Mouse (Mus musculus) left cerebral cortex, adult 8-10 months (tissue): ENCODE measurements around the gene Smim12. TPM values are rescaled to one million over a fixed set of nuclear protein-coding genes. Genes with fewer than 3 reads are reported as not detected.

ENCODE experiments used
- DNase-seq, 2 experiments: peaks; one replicate each; pipeline ENCODE4 v3.0.0; 2022; ENCODE audit warnings: low spot score in 2 of 2
- total RNA-seq, 4 experiments: library from RNA; stranded (reverse); gene quantifications; 2 replicates each; pipeline ENCODE4 v1.2.4; 2022

The Smim12 gene
- total RNA-seq, 4 experiments from 2014 or later, result 56.2 to 58.6 (median 58.4) TPM

GRCm38 (mm10) chr4:127235742-127236487 is 7.7 kb upstream of the Smim12 start:
- peak in 1 of 2 experiments; percentile 79 for DNase-seq

DNA sequence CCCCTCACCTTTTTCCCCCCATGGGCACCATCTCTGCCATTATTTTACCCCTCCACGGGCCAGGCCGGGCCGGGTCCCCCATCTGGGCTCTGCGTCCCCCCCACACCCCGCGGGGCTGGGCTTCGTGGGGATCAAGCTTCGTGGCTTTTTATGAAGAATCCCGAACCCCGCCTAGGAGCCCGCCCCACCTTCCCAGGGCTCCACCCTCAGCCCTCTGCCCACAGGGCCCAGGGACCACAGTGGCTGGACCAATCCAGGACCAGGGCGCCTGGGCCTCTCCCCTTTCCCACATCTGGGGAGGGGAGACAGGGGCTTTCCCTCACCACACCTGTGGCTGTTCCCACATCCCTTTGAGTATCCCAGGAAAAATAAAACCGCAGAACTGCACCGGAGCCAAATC is 7.0 kb upstream of the Smim12 start:
- no peak for DNase-seq

GRCm38 (mm10) chr4:127237271-127237670 is 6.3 kb upstream of the Smim12 start:
- no peak for DNase-seq

GRCm38 (mm10) chr4:127242696-127243095 is 888 bp upstream of the Smim12 start:
- DNase-seq, result no peak

GRCm38 (mm10) chr4:127243953-127244352 is 369 bp downstream of the Smim12 start:
- no peak for DNase-seq

- peak; percentile 88 to 98 for DNase-seq
Measured at GRCm38 (mm10) chr4:127249701-127250349, 6.2 kb downstream of the Smim12 start.

GRCm38 (mm10) chr4:127251963-127252585 is 8.5 kb downstream of the Smim12 start:
- no peak for DNase-seq

GRCm38 (mm10) chr4:127256739-127257138 is 13.2 kb downstream of the Smim12 start:
- no peak for DNase-seq

DNA sequence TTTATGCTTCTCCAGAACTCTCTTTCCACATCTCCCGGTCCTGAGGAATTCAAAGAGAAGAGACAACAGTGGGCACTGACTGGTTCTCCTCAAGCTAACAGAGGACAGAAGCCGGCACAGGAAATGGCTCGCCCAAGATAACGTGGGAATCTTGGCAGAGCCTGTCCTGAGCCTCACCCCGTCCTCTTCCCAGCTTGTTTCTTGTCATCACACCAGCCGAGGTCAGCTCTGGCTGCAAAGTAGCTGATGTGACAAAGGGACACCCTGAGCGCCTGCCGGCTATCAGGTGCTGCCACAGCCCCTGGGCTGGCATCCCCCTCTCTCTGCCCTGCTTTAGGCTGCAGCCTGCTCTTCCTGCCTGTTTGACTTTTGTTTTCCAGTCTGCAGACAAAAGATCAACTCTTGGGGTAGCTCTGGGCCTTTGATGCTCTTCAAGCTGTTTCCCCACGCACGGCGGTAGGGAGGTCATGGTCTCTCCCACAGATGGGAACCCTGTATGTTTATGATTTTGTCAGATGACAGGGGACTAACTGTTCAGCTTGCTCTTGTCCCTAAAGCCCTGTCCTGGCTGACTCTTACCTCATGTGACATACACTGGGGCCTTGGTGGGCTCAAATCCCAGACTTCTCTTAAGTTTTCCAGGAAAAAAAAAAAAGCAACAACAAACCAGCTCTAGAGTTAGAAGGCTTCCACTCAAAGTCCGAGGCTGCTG is 14.8 kb downstream of the Smim12 start:
- no peak for DNase-seq

GRCm38 (mm10) chr4:127261601-127262000 is 18.0 kb downstream of the Smim12 start:
- DNase-seq, result no peak

DNA sequence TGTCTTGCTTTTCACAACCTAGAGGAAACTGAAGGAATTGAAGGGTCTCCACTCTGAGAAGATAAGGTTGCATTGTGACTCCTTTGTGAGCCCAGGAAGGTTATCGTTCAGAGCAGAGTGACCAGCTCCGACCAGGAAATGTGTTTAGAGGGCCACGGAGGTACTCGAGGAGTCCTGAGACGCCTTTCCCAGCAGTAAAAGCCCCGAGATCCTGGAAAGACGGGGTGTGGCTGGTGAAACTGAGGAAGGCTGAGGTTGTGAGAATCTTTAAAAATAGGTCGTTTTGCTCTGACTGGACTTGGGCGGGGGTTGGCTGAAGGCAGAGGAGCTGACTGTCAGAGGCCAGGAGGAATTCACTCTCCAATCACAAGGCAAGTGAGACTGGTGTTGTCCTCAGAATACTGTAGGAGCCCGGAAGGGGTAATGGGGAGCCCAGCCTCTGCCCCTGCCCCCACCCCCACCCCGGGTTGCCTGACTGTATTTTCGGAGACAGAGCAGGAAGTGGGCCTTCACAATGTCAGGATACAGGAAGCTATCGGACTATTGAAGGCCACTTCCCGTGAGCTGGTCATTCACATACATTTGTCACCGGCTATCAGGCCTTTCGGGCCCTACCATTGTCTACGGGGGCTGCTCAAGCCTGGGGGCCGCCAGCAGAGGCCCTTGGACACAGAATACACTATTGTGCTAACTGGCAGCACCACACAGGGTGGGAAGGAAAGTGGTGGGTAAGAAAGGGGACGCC is 20.0 kb downstream of the Smim12 start:
- DNase-seq, result no peak

- no peak for DNase-seq
Measured at GRCm38 (mm10) chr4:127264183-127264554, 20.6 kb downstream of the Smim12 start.

DNA sequence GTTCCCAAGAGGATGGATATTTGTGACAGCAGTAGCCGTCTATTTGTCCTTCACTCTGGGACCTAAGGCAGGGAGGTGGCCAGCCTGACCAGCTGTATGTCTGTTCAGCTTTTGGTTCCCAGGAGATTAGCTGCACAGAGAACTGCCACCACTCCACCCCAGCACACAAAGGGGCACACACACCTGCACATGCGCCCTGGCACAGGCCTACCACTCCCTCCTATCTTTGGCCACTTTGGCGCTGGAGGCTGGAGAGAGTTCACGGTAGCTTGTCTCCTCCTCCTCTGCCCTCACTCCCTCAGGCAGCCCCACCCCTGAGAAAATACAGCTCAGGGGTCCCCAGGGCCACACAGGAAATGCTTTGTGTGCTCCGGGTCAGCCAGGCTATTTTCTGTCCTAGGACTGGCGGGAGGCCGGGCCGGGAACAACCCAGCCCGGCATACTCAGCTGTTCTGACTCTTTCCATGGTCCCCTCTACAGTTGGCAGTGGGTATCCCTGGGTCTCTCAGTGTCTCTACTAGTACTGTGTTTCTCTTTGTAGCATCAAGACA is 34.9 kb downstream of the Smim12 start:
- DNase-seq, result no peak

- no peak for DNase-seq
Measured at GRCm38 (mm10) chr4:127279241-127279640, 35.7 kb downstream of the Smim12 start.

GRCm38 (mm10) chr4:127286907-127287306 is 43.3 kb downstream of the Smim12 start:
- no peak for DNase-seq

DNA sequence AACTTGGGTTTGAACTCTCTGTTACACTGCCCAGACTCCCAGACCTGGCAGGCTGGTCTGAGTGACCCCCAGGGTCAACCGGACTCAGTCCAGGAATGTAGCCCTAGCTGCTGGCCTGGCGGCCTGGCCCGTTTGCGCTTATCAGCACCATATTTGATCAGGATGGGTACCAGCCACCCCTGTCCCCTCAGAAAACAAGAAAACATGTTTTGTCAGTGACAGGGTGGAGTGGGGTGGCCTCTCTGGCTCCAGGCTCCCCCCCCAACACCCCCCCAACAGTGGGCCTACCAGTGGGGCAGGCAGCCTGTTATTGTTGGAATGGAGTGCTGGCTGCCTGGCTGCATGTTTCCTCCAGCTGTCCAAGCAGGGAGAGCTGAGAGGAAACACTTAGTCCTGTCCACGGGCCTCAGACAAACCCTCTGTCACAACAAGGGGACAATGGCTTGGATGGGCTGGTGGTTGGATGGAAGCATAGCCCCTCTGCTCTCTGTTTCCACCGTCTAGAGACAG is 45.5 kb downstream of the Smim12 start:
- no peak for DNase-seq

DNA sequence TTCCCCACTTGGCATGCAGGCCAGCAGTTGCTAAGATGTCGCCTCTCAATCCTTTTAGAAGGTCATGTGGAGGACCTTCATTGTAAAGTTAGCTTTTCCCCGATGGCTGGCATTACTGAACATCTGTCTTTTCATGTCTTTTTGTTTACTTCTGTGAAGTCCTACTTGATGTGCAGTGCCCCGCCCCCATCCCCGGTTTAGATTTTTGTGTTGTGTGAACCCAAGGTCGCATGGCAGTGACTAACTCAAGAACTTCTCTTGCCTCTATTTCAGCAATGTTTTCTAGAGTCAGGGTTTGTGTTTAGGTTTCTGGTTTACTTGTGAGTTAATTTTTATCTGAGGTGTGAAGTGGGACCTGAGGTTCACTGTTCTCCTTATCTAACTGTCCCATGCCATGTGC is 49.0 kb downstream of the Smim12 start:
- DNase-seq, result no peak
